Mouse (Mus musculus) kidney, adult 2 months (tissue): Measurements from ENCODE around the gene Olfr550.

Source experiments
- CTCF ChIP-seq: fragments of 200-500 bp; conservative IDR thresholded peaks from 2 replicates; pipeline ENCODE4 v1.5.1; 2011; ENCODE audit warnings: low read depth, mild to moderate bottlenecking, control low read depth, low read length, moderate library complexity, mixed read lengths; ENCODE audit not compliant: insufficient read depth, insufficient read length
- POLR2A ChIP-seq: fragments of 200-500 bp; IDR thresholded peaks from one replicate; pipeline ENCODE4 v1.6.1; 2011; ENCODE audit warnings: low read depth, low read length, control low read depth

DNA sequence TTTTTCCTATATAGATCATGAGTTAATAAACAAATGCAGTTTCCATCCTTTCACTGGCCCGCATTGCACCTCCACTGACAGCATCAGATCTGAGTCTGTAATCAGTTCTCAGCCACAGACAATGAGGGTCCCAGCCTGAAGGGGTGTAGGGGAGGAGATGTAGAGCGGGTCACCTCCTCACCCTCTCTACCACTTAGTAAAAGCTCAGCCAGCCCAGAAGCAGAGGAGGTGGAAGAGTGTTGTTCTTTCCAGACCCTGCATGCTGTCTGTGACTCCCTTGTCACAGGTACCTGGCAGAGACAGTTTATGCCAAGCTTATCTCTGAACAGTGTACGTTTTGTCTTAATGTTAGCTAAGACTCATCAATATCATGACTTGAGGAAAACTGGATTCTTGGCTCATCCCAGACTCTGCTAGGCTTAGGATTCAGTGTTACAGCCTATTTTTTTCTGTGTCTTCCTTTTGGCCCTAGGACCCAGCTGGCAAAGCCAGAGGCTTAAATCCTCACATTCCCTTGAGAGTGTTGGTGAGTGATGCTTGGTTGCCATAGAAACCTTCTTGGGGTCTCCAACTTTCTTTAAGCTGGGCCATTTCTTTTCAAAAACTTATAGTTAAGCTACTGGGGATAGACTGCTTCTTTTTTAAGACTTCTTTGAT, 2.1 kb downstream of the Olfr550 start:
- TF ChIP-seq POLR2A (no peak), CTCF (no peak)
